Mouse (Mus musculus) induced T-regulatory cell, adult 2 months (primary cell): ENCODE measurements at regions not wholly inside any gene's neighbourhood (a gene's known extent, or its start where the extent isn't known, plus 50 kb on each side); places are given as distances from the start of the nearest gene placed in this dataset.
A peak's percentile ranks its signal among the peaks of the same experiment; 100 is the strongest.

ENCODE experiments used
- DNase-seq: peaks from one replicate; pipeline ENCODE4 v3.0.0-alpha.2; 2012; ENCODE audit warnings: low read depth

GRCm38 (mm10) chr10:67607297-67608032 is 58.7 kb upstream of the Ado start:
- DNase-seq, result peak; percentile 75

DNA sequence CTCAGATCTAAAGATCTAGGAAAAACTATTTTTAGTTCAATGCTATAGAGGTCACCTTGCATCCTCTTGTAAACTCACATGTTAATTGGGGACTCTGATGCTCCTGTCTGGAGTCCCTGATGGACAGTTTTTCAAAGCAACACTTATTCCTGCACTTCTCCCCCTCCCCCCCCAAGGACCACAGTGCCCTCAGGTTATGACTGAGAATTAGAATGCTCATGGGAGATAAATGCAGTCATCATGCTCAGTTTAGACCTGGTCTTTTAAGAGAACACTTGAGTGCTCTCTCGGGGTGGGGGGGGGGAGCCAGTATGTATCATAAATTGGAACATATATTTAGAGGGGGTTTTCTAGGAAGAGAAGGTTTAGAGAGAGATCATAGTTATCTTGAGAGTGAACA is 58.0 kb upstream of the Ado start:
- no peak for DNase-seq

GRCm38 (mm10) chr10:67599390-67599789 is 50.6 kb upstream of the Ado start:
- DNase-seq, result no peak

GRCm38 (mm10) chr10:67598590-67599047 is 49.9 kb upstream of the Ado start:
- no peak for DNase-seq
